19 mouse cellular contexts compared by ENCODE assay signal in the genomic region with DNA sequence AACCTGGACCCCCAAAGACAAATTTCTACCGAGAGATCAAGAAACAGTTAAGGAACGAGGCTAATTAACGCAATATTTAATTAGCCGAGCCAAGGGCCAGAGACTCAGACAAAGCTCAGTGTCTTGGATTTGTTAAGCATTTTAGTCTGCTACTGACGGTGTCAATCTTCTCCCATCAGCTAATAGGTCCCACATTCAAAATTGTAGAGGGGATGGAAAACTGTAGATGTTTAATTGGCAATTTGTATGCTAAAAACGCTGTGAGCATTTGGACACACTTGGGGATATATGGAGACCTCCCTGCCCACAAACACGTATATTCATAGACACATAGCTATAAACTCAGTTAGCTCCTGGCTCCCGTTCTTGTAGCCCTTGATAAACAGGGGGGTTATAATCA.
DNase-seq lines count a peak whose midpoint lies in the region; ATAC-seq lines count a peak whose summit lies in the region.
"Had no signal": no experiment of that assay in that cellular context is flagged by ENCODE, and none has a peak within 500 bp of the region (broad histone marks: within the 10 kb centered on the region; RNA-seq: fewer than 3 reads in every experiment).

No protein-coding gene starts in this region.

- DNase-seq in limb, embryonic 10.5 days (ENCODE audit: low spot score) = no peak
- no peak for DNase-seq in urinary bladder, postnatal 14 days (ENCODE audit: low spot score)
- DNase-seq: adrenal gland, adult 2 months; adrenal gland, postnatal 14 days; cerebellum, adult 11-12 months; cerebellum, adult 8-10 months; cerebellum, postnatal 10 days; gastrocnemius, postnatal 25 days; heart, adult 2 months had no signal

- no peak overlapping the region for H3K27ac ChIP-seq in forebrain, embryonic 13.5 days
- H3K27ac ChIP-seq in forebrain, embryonic 15.5 days (replicated peaks) = no peak overlapping the region
- H3K27ac ChIP-seq in limb, embryonic 12.5 days = 0 out of 2 replicates have a peak overlapping the region, but pooled peaks have one; percentile 25
- no peak overlapping the region for H3K27ac ChIP-seq in limb, embryonic 10.5 days
- H3K27ac ChIP-seq in forebrain, embryonic 16.5 days (ENCODE audit: low read length) = no peak overlapping the region
- H3K27ac ChIP-seq: heart, adult 2 months; heart, embryonic 10.5 days; heart, embryonic 13.5 days; hindbrain, embryonic 12.5 days; hindbrain, embryonic 15.5 days had no signal

- H3K36me3 ChIP-seq in forebrain, embryonic 13.5 days (ENCODE audit: poor library complexity, severe bottlenecking) = no peaks in the 10 kb centered on the region
- no peaks in the 10 kb centered on the region for H3K36me3 ChIP-seq in forebrain, embryonic 15.5 days
- H3K36me3 ChIP-seq in limb, embryonic 12.5 days = peaks cover 18% of the 10 kb centered on the region
- H3K36me3 ChIP-seq in limb, embryonic 10.5 days = peaks cover 63% of the 10 kb centered on the region
- no peaks in the 10 kb centered on the region for H3K36me3 ChIP-seq in forebrain, embryonic 16.5 days (ENCODE audit: control insufficient read depth, insufficient read depth)
- H3K36me3 ChIP-seq: heart, embryonic 13.5 days; hindbrain, embryonic 12.5 days; hindbrain, embryonic 15.5 days had no signal

- peaks cover 3% of the 10 kb centered on the region; the same call in 1 of the 2 replicates for H3K27me3 ChIP-seq in forebrain, embryonic 13.5 days
- H3K27me3 ChIP-seq in forebrain, embryonic 15.5 days = peaks cover 6% of the 10 kb centered on the region; the same call in 1 of the 2 replicates
- 0 out of 2 replicates have a peak, but pooled peaks cover 3% of the 10 kb centered on the region for H3K27me3 ChIP-seq in limb, embryonic 12.5 days
- H3K27me3 ChIP-seq in limb, embryonic 10.5 days (ENCODE audit: low read depth, poor library complexity, severe bottlenecking) = no peaks in the 10 kb centered on the region
- H3K27me3 ChIP-seq in forebrain, embryonic 16.5 days (replicated peaks; ENCODE audit: control insufficient read depth, insufficient read depth, low read length) = 0 out of 2 replicates have a peak, but pooled peaks cover 12% of the 10 kb centered on the region
- H3K27me3 ChIP-seq: heart, embryonic 13.5 days had no signal

- peaks cover 80% of the 10 kb centered on the region for H3K4me1 ChIP-seq in forebrain, embryonic 13.5 days
- H3K4me1 ChIP-seq in forebrain, embryonic 15.5 days = peaks cover 41% of the 10 kb centered on the region
- H3K4me1 ChIP-seq in limb, embryonic 12.5 days (replicated peaks) = peaks cover 83% of the 10 kb centered on the region
- H3K4me1 ChIP-seq in limb, embryonic 10.5 days = peaks cover 89% of the 10 kb centered on the region
- peaks cover 22% of the 10 kb centered on the region for H3K4me1 ChIP-seq in forebrain, embryonic 16.5 days (replicated peaks; ENCODE audit: control insufficient read depth, insufficient read depth, low read length)

- H3K9ac ChIP-seq in forebrain, embryonic 13.5 days = no peak overlapping the region
- no peak overlapping the region for H3K9ac ChIP-seq in forebrain, embryonic 15.5 days (replicated peaks)
- no peak overlapping the region for H3K9ac ChIP-seq in limb, embryonic 12.5 days (replicated peaks)
- H3K9ac ChIP-seq in forebrain, embryonic 16.5 days (replicated peaks; ENCODE audit: low read depth, low read length) = no peak overlapping the region
- H3K9ac ChIP-seq: heart, embryonic 13.5 days; hindbrain, embryonic 12.5 days; hindbrain, embryonic 15.5 days had no signal

- 29% methylated on average over 8 of the region's 8 CpGs for WGBS in forebrain, embryonic 13.5 days
- 17% methylated on average over 8 of the region's 8 CpGs for WGBS in forebrain, embryonic 15.5 days
- 52% methylated on average over 8 of the region's 8 CpGs for WGBS in limb, embryonic 12.5 days
- 76% methylated on average over 8 of the region's 8 CpGs for WGBS in limb, embryonic 10.5 days
- 13% methylated on average over 8 of the region's 8 CpGs for WGBS in forebrain, embryonic 16.5 days

- ATAC-seq in forebrain, embryonic 13.5 days = peak; percentile 61; the same call in 1 of the 2 replicates
- no peak for ATAC-seq in forebrain, embryonic 15.5 days (replicated peaks)
- ATAC-seq in limb, embryonic 12.5 days (ENCODE audit: insufficient number of reproducible peaks, insufficient read depth, low FRiP score, low TSS enrichment, low read depth) = no peak
- 0 out of 2 replicates have a peak, but pooled peaks have one; percentile 29 for ATAC-seq in forebrain, embryonic 16.5 days
- ATAC-seq: CD4-positive, CD25-positive, alpha-beta regulatory T cell, adult 4 months; intestine, postnatal 0 days had no signal

- no peak overlapping the region for H3K4me3 ChIP-seq in forebrain, embryonic 13.5 days
- no peak overlapping the region for H3K4me3 ChIP-seq in forebrain, embryonic 15.5 days
- H3K4me3 ChIP-seq in limb, embryonic 12.5 days (replicated peaks) = no peak overlapping the region
- H3K4me3 ChIP-seq in limb, embryonic 10.5 days = no peak overlapping the region
- H3K4me3 ChIP-seq in forebrain, embryonic 16.5 days (replicated peaks; ENCODE audit: low read length) = no peak overlapping the region
- H3K4me3 ChIP-seq: heart, adult 2 months; heart, embryonic 10.5 days; heart, embryonic 13.5 days; hindbrain, embryonic 12.5 days; hindbrain, embryonic 15.5 days had no signal

- no peak overlapping the region for H3K4me2 ChIP-seq in forebrain, embryonic 13.5 days
- H3K4me2 ChIP-seq in forebrain, embryonic 15.5 days (replicated peaks) = no peak overlapping the region
- no peak overlapping the region; the same call in 1 of the 2 replicates for H3K4me2 ChIP-seq in limb, embryonic 12.5 days
- H3K4me2 ChIP-seq in forebrain, embryonic 16.5 days (ENCODE audit: low read length) = no peak overlapping the region
- H3K4me2 ChIP-seq: heart, embryonic 13.5 days; hindbrain, embryonic 12.5 days; hindbrain, embryonic 15.5 days had no signal

- no peaks in the 10 kb centered on the region for H3K9me3 ChIP-seq in forebrain, embryonic 13.5 days (replicated peaks)
- no peaks in the 10 kb centered on the region for H3K9me3 ChIP-seq in forebrain, embryonic 15.5 days
- H3K9me3 ChIP-seq in limb, embryonic 12.5 days = no peaks in the 10 kb centered on the region
- no peaks in the 10 kb centered on the region for H3K9me3 ChIP-seq in limb, embryonic 10.5 days (replicated peaks)
- H3K9me3 ChIP-seq in forebrain, embryonic 16.5 days (ENCODE audit: control insufficient read depth, low read length) = no peaks in the 10 kb centered on the region
- H3K9me3 ChIP-seq: heart, embryonic 10.5 days; heart, embryonic 13.5 days; hindbrain, embryonic 12.5 days; hindbrain, embryonic 15.5 days had no signal

Comparison
In these comparisons a context has a peak if more than half of its experiments do, and no peak if none do; other contexts are left out.
1. ATAC-seq: peak in forebrain, embryonic 13.5 days (single experiment) and forebrain, embryonic 16.5 days (single experiment); none in forebrain, embryonic 15.5 days (single experiment) and limb, embryonic 12.5 days (single experiment).